Mouse (Mus musculus): ENCODE measurements around the gene Rnpepl1. TPM values are rescaled to one million over a fixed set of nuclear protein-coding genes. Genes with fewer than 3 reads are reported as not detected.

Gene Rnpepl1
- polyA plus RNA-seq (2015; fragmentation: Nextera tagmentation; extraction: Ambion mirVana): 14.6 and 19.8 TPM in 2 replicates

DNA sequence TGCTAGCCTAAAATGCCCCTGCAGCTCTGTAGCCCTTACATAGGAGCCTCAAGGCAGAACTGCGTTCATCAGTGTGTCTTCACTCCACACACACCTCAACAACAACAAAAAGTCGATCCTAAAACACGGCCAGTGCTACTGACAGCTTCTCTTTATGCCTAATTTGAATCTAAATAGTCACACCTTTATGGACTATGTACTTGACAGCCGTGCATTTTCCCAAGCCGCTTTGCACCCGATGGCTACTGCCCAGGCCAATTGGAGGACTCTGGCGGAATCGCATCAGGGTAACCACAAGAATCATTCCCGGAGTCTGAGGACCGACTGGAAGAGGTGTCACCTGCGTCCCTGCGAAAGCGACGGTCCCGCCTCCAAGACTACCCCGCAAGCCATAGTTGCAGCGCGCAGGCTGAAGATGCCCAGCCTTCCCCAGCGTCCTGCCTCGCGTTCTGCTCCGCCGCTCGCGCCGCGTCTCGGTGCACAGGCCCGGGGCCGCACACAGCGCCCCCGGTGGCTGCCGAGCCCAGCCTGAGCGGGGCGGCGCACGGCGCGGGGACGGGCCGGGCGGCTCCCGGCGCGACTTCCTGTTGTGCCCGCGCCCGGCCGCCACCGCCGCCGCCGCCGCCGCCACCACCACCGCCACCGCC lies at the start of gene Rnpepl1:
Gene Rnpepl1 (plus strand): TSS at position 545 of the 647 bp plus-strand sequence.
- WGBS: under 1% methylated on average over 31 of the region's 57 CpGs
- peak within 1 kb of the TSS; percentile 77 for H3K4me2 ChIP-seq (ENCODE audit: low read depth, low read length)
- peak within 1 kb of the TSS; percentile 87 for H3K27ac ChIP-seq (ENCODE audit: low read length)
- H3K36me3 ChIP-seq (ENCODE audit: control insufficient read depth, insufficient read depth, low read length): peaks cover 9% of the 10 kb centered on the region
- no peaks in the 10 kb centered on the region for H3K27me3 ChIP-seq (ENCODE audit: control insufficient read depth, insufficient read depth, low read depth, low read length)
- H3K4me1 ChIP-seq (replicated peaks; ENCODE audit: control insufficient read depth, insufficient read depth, low read length): peaks cover 29% of the 10 kb centered on the region
- peak; percentile 73 for ATAC-seq (ENCODE audit: low read depth)
- H3K9ac ChIP-seq (ENCODE audit: low read length): peak within 1 kb of the TSS; percentile 90
- H3K4me3 ChIP-seq (ENCODE audit: low read length): peak within 1 kb of the TSS; percentile 85
- H3K9me3 ChIP-seq (ENCODE audit: control insufficient read depth, low read length): no peaks in the 10 kb centered on the region

- no peaks in the 10 kb centered on the region for H3K27me3 ChIP-seq (ENCODE audit: control insufficient read depth, insufficient read depth, low read depth, low read length)
- WGBS: 60% methylated on average over 6 of the region's 6 CpGs
- H3K4me1 ChIP-seq (replicated peaks; ENCODE audit: control insufficient read depth, insufficient read depth, low read length): no peaks in the 10 kb centered on the region
- no peak overlapping the region for H3K9ac ChIP-seq (ENCODE audit: low read length)
- peaks cover 8% of the 10 kb centered on the region for H3K36me3 ChIP-seq (ENCODE audit: control insufficient read depth, insufficient read depth, low read length)
- no peak overlapping the region for H3K27ac ChIP-seq (ENCODE audit: low read length)
- no peaks in the 10 kb centered on the region for H3K9me3 ChIP-seq (ENCODE audit: control insufficient read depth, low read length)
- no peak overlapping the region for H3K4me3 ChIP-seq (ENCODE audit: low read length)
- ATAC-seq (ENCODE audit: low read depth): no peak
- no peak overlapping the region for H3K4me2 ChIP-seq (ENCODE audit: low read depth, low read length)
Observed at GRCm38 (mm10) chr1:92861503-92861902, 49.1 kb upstream of the Rnpepl1 start.

- no peak for ATAC-seq (ENCODE audit: low read depth)
- H3K27ac ChIP-seq (ENCODE audit: low read length): no peak overlapping the region
- H3K9me3 ChIP-seq (ENCODE audit: control insufficient read depth, low read length): no peaks in the 10 kb centered on the region
- no peak overlapping the region for H3K4me3 ChIP-seq (ENCODE audit: low read length)
- H3K4me1 ChIP-seq (replicated peaks; ENCODE audit: control insufficient read depth, insufficient read depth, low read length): no peaks in the 10 kb centered on the region
- H3K36me3 ChIP-seq (ENCODE audit: control insufficient read depth, insufficient read depth, low read length): peaks cover 4% of the 10 kb centered on the region; the same call in 1 of the 2 replicates
- H3K9ac ChIP-seq (ENCODE audit: low read length): no peak overlapping the region
- no peak overlapping the region for H3K4me2 ChIP-seq (ENCODE audit: low read depth, low read length)
- no peaks in the 10 kb centered on the region for H3K27me3 ChIP-seq (ENCODE audit: control insufficient read depth, insufficient read depth, low read depth, low read length)
- 68% methylated on average over 4 of the region's 4 CpGs for WGBS
Observed at GRCm38 (mm10) chr1:92863268-92863667, 47.3 kb upstream of the Rnpepl1 start.

DNA sequence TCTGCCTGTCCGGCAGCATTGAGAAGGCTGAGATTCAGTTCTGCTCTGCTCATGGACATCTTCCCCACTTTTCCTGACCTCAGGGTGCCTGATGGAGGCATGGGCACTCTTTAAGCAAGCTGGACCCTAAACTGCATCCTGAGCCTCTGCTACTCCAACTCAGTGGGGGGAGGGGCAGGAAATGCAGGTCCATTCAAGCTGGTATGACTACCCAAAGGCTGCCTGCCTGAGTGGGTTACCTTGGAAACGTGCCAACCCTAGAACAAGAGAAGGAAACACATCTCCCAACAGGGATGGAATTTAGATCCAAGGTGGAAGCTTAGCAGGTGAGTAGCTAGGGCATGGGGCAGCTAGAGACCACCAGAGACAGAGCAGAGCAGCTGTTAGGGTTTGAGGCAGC lies 44.4 kb upstream of the Rnpepl1 start:
- 70% methylated on average over 2 of the region's 2 CpGs for WGBS
- H3K4me1 ChIP-seq (replicated peaks; ENCODE audit: control insufficient read depth, insufficient read depth, low read length): no peaks in the 10 kb centered on the region
- no peak overlapping the region for H3K27ac ChIP-seq (ENCODE audit: low read length)
- no peak overlapping the region for H3K4me3 ChIP-seq (ENCODE audit: low read length)
- H3K9ac ChIP-seq (ENCODE audit: low read length): no peak overlapping the region
- no peaks in the 10 kb centered on the region for H3K9me3 ChIP-seq (ENCODE audit: control insufficient read depth, low read length)
- H3K4me2 ChIP-seq (ENCODE audit: low read depth, low read length): no peak overlapping the region
- no peaks in the 10 kb centered on the region for H3K36me3 ChIP-seq (ENCODE audit: control insufficient read depth, insufficient read depth, low read length)
- ATAC-seq (ENCODE audit: low read depth): 0 out of 2 replicates have a peak, but pooled peaks have one; percentile 23
- no peaks in the 10 kb centered on the region for H3K27me3 ChIP-seq (ENCODE audit: control insufficient read depth, insufficient read depth, low read depth, low read length)

DNA sequence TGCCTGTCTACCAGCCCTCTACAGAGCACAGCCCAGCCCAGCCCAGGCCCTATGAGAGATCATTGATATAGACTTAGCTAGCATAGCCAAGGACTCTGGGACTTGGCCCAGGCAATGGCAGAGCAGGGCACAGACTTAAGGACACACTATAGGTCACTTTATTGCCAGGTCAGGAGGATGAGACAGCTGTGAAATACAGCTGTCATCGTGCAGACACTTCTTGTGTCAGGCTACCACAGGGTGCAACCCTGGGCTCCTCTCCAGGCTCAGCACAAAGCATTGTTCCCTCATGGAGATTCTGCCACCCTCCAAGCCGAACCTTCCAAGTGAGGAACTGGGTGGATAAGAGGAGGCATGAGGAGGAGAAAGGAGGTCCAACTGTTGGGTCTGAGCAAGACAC lies 40.6 kb upstream of the Rnpepl1 start:
- H3K4me1 ChIP-seq (replicated peaks; ENCODE audit: control insufficient read depth, insufficient read depth, low read length): no peaks in the 10 kb centered on the region
- H3K4me2 ChIP-seq (ENCODE audit: low read depth, low read length): no peak overlapping the region
- H3K9me3 ChIP-seq (ENCODE audit: control insufficient read depth, low read length): no peaks in the 10 kb centered on the region
- no peaks in the 10 kb centered on the region for H3K36me3 ChIP-seq (ENCODE audit: control insufficient read depth, insufficient read depth, low read length)
- H3K27me3 ChIP-seq (ENCODE audit: control insufficient read depth, insufficient read depth, low read depth, low read length): no peaks in the 10 kb centered on the region
- H3K27ac ChIP-seq (ENCODE audit: low read length): no peak overlapping the region
- H3K9ac ChIP-seq (ENCODE audit: low read length): no peak overlapping the region
- 68% methylated on average over 2 of the region's 2 CpGs for WGBS
- ATAC-seq (ENCODE audit: low read depth): no peak
- H3K4me3 ChIP-seq (ENCODE audit: low read length): no peak overlapping the region

- Histone ChIP-seq H3K36me3 (ENCODE audit: control insufficient read depth, insufficient read depth, low read length) (no peaks in the 10 kb centered on the region), H3K9ac (ENCODE audit: low read length) (no peak overlapping the region), H3K4me2 (ENCODE audit: low read depth, low read length) (no peak overlapping the region), H3K27me3 (ENCODE audit: control insufficient read depth, insufficient read depth, low read depth, low read length) (no peaks in the 10 kb centered on the region), H3K4me3 (ENCODE audit: low read length) (no peak overlapping the region), H3K4me1 (replicated peaks; ENCODE audit: control insufficient read depth, insufficient read depth, low read length) (no peaks in the 10 kb centered on the region), H3K27ac (ENCODE audit: low read length) (no peak overlapping the region), H3K9me3 (ENCODE audit: control insufficient read depth, low read length) (no peaks in the 10 kb centered on the region)
- no peak for ATAC-seq (ENCODE audit: low read depth)
- WGBS: 70% methylated on average over 7 of the region's 7 CpGs
Observed at GRCm38 (mm10) chr1:92872666-92873065, 37.9 kb upstream of the Rnpepl1 start.

DNA sequence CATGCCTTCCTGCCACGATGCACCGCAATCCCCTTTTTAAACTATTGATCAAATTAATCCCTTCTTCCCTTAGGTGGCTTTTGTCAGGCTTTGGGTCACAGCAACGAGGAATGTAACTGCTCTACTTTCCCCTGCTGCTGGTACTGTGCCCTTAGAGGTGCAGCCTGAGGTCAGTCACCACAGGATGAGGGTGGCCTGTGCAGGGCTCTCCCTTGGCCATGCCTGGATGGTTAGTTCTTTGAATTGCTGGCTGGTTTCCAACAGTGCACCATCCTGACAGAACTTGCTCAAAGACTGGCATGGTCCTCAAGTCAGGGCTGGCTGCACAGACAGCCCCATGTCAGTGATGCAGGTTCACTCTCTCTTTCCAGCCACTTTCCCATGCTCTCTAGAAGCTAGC lies 36.6 kb upstream of the Rnpepl1 start:
- Histone ChIP-seq H3K9ac (ENCODE audit: low read length) (no peak overlapping the region), H3K4me1 (replicated peaks; ENCODE audit: control insufficient read depth, insufficient read depth, low read length) (no peaks in the 10 kb centered on the region), H3K4me2 (ENCODE audit: low read depth, low read length) (no peak overlapping the region), H3K27me3 (ENCODE audit: control insufficient read depth, insufficient read depth, low read depth, low read length) (no peaks in the 10 kb centered on the region), H3K4me3 (ENCODE audit: low read length) (no peak overlapping the region), H3K27ac (ENCODE audit: low read length) (no peak overlapping the region), H3K9me3 (ENCODE audit: control insufficient read depth, low read length) (no peaks in the 10 kb centered on the region), H3K36me3 (ENCODE audit: control insufficient read depth, insufficient read depth, low read length) (no peaks in the 10 kb centered on the region)
- WGBS: 81% methylated on average over 3 of the region's 3 CpGs
- ATAC-seq (ENCODE audit: low read depth): no peak

GRCm38 (mm10) chr1:92875360-92876111 lies 35.0 kb upstream of the Rnpepl1 start:
- no peak for ATAC-seq (ENCODE audit: low read depth)
- Histone ChIP-seq H3K36me3 (ENCODE audit: control insufficient read depth, insufficient read depth, low read length) (no peaks in the 10 kb centered on the region), H3K9ac (ENCODE audit: low read length) (no peak overlapping the region), H3K4me2 (ENCODE audit: low read depth, low read length) (no peak overlapping the region), H3K9me3 (ENCODE audit: control insufficient read depth, low read length) (no peaks in the 10 kb centered on the region), H3K27me3 (ENCODE audit: control insufficient read depth, insufficient read depth, low read depth, low read length) (no peaks in the 10 kb centered on the region), H3K4me1 (replicated peaks; ENCODE audit: control insufficient read depth, insufficient read depth, low read length) (no peaks in the 10 kb centered on the region), H3K27ac (ENCODE audit: low read length) (no peak overlapping the region), H3K4me3 (ENCODE audit: low read length) (no peak overlapping the region)
- whole genome bisulfite sequencing: 74% methylated on average over 8 of the region's 8 CpGs

GRCm38 (mm10) chr1:92877431-92877978 lies 33.1 kb upstream of the Rnpepl1 start:
- WGBS: 55% methylated on average over 12 of the region's 12 CpGs
- no peak overlapping the region for H3K4me2 ChIP-seq (ENCODE audit: low read depth, low read length)
- ATAC-seq (ENCODE audit: low read depth): no peak
- H3K36me3 ChIP-seq (ENCODE audit: control insufficient read depth, insufficient read depth, low read length): no peaks in the 10 kb centered on the region
- H3K27ac ChIP-seq (ENCODE audit: low read length): no peak overlapping the region
- H3K9me3 ChIP-seq (ENCODE audit: control insufficient read depth, low read length): no peaks in the 10 kb centered on the region
- H3K27me3 ChIP-seq (ENCODE audit: control insufficient read depth, insufficient read depth, low read depth, low read length): no peaks in the 10 kb centered on the region
- no peak overlapping the region for H3K4me3 ChIP-seq (ENCODE audit: low read length)
- no peaks in the 10 kb centered on the region for H3K4me1 ChIP-seq (replicated peaks; ENCODE audit: control insufficient read depth, insufficient read depth, low read length)
- no peak overlapping the region for H3K9ac ChIP-seq (ENCODE audit: low read length)

Data from lung, embryonic 16.5 days (tissue).